Mouse (Mus musculus): ENCODE measurements around the gene Utf1.

The Utf1 gene

GRCm38 (mm10) chr7:139940476-139941209 lies 2.9 kb upstream of the Utf1 start:
- no peak for DNase-seq

GRCm38 (mm10) chr7:139944291-139945240 lies 977 bp downstream of the Utf1 start:
- DNase-seq, result no peak

DNA sequence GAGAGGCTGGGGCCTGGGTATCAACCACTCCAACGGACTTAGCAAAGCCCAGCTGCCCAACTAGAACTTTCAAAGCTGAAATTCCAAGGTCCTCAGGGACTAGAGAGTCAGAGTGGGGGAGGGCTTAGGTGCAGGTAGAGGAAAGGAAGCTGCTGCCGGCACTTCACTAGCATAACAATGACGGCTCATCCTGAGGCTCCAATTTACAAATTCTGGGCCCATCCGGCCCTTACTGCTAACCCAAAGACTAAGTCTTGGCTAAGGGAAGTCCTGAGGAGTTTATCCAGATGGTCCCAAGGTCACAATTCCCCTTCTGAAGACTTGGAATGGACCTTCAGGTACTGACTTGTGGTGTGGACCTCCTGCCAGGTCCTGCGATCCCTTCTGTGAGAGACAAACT lies 1.9 kb downstream of the Utf1 start:
- no peak for DNase-seq

DNA sequence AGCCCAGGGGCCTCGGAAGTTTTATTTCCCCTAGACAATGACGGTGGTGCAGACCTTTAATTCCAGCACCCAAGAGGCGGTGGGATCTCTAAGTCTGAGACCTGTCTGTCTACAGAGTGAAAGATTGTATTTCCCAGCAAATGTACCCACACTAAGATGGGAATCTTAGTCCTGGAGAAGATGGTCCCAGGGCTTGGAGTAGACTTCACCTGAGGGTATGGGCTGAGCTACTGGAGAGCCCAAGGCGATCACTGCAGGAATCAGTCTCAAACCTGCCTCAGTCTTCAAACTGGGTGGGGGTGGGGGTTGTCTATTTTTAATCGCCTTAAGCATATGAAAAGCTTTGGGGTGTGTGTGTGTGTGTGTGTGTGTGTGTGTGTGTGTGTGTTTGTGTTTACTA lies 2.4 kb downstream of the Utf1 start:
- DNase-seq, result no peak

DNA sequence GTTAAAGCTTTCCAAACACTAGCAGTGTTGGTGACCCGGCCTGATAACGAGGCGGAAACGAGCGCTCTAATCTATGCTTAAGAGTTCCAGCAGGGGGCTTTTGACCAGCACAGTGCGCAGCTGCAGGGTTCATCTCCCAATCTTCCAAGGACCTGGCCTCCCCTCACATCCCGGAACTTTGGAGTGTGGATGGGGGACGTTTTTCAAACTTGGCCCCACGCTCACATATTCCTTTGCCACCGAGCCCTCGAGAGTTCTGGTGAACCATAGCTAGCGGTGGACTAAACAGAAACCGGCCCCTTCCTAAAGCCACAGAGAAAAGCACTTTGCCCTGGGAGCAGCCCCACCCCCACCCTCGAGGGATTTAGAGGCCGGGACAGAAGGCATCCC lies 6.3 kb downstream of the Utf1 start:
- DNase-seq, result peak; percentile 45 to 57

- DNase-seq, result peak; percentile 55 to 61
Observed at GRCm38 (mm10) chr7:139950283-139950971, 6.8 kb downstream of the Utf1 start.

DNA sequence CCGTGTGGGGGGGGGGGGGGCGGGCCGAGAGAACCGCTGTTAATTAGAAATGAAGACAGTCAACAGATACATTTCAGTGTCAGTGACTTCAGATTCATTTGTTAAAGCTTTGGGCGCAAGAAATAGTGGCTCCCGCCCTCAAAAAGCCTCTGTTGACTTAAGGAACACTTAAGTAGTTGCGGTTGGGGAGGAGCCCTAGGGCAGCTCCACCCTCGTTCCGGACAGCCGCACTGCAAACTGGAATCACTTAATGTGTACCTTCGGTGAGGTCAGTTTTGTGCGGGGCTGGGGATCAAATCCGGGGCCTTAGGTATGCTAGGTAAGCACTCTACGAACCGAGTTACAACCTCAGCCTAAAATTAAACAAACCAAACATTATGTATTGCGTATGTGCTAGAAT lies 7.5 kb downstream of the Utf1 start:
- peak; percentile 67 to 76 for DNase-seq

- DNase-seq, result no peak
Observed at GRCm38 (mm10) chr7:139951991-139952633, 8.5 kb downstream of the Utf1 start.

DNA sequence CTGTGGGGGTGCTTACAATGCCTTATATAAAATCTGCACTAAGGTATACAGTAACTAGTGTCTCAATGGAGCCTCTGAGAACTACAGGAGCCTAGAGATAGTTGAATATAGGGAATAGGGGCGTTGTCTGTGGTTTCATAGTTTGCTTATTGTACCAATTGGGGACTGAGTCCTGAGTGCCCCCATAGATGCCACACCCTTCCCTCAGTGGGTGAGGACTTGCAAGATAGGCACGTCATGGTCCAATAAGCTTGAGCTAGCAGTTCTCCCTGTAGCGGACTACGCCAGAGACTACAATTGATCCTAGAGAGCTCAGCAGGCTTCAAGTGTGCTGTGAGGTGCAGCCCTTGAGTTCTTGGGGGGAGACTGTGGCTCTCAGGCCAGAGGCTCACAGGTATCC lies 11.9 kb downstream of the Utf1 start:
- no peak for DNase-seq

DNA sequence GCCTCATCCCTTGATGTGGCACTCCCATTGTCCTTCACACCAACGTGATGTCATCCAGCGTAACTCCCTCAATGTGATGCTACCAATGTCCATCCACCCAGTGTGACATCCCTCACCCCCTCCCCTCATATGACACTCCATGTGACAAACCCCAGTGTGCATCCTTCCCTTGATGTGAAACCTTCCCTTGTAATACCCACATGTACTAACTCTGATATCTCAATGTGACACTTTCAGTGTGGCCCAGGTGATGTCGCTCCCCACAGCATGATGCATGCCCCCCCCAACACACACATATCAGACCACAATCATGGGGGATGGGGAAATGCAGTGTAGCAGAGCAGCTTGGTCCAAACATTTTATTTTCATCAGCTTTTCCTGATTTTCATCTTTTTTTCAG lies 13.1 kb downstream of the Utf1 start:
- no peak for DNase-seq

GRCm38 (mm10) chr7:139957437-139957836 lies 13.8 kb downstream of the Utf1 start:
- DNase-seq, result no peak

- no peak for DNase-seq
Observed at GRCm38 (mm10) chr7:139957958-139958357, 14.4 kb downstream of the Utf1 start.

DNA sequence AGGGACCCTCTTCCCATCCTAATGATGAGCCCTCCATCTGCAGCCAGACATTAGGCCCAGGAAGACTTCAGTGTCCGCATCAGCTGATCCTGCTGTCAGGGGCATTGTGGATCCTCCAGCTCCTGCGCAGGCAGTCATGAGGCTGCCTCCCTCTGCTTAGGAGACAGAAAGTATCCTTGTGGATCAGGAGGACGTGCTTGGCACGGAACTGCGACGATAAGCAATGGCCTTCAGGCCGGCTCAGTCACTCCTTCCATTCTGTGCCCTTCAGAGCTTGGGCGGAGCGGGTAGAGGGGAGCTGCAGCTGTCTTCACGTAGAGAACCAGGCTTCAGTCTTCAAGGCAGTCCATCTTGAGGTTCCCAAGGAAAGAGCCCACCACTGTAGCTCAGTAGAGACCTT lies 17.6 kb downstream of the Utf1 start:
- DNase-seq, result no peak

DNA sequence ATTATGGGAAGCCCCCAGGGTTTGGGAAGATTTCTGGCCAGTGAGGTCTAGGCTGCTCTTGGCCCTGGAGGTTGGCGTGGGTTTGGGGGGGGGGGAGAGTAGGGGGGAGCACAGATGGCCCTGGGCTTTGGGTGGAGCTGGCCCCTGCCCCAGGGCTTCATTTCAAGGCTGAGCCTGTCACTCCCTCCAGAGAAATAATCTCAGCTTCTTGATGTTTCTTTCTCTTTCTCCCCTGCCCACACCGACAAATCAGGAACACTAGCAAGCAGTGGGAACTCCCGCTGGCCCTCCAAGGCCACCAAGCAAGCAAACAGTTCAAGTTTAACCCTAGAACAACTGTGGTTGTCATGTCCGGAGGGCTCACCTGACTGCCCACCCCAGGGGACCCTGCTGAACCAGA lies 20.2 kb downstream of the Utf1 start:
- DNase-seq, result no peak

- DNase-seq, result no peak
Observed at GRCm38 (mm10) chr7:139967175-139967574, 23.6 kb downstream of the Utf1 start.

GRCm38 (mm10) chr7:139968428-139968827 lies 24.8 kb downstream of the Utf1 start:
- no peak for DNase-seq

DNA sequence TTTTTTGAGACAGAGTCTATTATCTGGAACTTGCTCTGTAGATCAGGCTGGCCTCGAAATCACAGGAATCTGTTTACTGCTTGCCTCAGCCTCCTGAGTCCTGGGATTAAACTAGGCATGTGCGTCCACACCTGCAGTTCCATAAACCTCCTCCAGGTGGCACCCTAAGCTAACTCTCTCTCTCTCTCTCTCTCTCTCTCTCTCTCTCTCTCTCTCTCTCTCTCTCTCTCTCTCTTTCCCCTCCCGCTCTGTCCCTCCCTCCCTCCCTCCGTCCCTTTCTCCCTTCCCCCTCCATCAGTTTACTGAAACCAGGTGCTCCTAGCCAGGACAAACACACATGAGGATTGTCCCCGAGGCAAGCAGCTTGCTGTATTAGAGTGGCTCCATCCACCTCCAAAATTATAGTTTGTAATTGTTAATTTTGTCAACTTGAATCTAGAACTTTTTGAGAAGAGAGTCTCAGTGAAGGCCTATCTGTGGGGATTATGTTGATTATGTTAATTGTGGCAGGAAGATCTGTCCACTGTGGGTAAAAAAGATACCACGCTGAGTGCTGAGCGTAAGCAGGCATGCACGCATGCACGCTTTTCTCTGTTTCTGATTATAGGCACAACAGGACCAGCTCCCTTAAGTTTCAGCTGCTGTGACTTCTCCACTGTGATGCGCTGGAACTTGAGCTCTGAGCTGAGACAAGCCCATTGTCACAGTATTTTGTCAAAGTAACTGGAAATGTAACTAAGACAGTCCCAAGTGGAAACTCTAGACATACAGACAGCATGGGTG lies 25.9 kb downstream of the Utf1 start:
- DNase-seq, result peak; percentile 73

DNA sequence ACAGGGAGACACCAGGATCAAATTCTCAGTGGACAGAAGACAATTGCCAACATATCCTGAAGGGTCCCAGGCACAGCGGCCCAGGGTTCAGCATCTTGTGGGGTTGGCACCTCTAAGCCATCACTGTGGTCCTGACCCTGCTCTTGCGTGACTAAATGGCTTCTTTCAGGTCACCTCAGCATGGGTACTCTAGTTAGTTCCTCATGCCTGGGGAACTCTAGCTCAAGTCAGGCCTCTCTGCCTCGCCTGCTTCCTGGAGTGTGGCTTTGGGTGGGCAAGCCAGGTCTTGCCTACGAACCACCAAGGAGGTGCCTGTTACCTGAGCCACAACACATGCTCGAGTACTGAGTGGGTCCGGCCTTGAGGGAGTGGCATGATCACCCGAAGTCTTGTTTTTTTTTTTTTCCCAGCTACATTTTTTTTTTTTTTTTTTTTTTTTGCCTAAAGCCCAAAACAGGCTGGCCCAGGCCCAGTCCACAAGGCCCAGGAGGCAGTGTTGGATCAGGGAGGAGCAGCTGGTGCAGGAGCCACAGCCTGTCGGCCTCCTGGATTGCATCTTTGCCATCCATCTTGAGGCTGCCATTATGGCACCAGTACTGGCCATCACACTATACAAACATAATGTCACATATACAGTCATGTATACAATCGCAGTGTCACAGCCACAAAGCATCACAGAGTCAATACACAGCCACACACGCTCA lies 26.8 kb downstream of the Utf1 start:
- peak in 1 of 2 experiments; percentile 44 for DNase-seq

- no peak for DNase-seq
Observed at GRCm38 (mm10) chr7:139970979-139971378, 27.4 kb downstream of the Utf1 start.

- no peak for DNase-seq
Observed at GRCm38 (mm10) chr7:139971436-139971835, 27.8 kb downstream of the Utf1 start.

DNA sequence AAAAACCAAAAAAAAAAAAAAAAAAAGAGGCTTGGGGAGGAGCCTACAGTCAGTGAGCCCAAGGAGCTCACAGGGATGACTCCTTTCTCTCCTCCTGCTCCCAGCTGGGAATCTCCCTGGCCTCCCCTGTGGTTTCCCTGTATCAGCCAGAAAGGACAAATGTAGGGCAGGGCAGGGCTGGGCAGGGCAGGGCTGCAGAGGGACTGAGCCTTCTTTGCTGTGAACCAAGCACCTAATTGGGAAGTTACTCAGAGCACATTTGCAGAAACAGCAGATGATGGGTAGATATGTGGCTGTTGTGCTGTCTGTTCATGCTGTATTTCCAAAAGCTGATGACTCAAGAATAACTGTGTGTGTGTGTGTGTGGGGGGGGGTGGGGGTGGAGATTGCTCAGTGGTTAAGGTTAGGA lies 29.3 kb downstream of the Utf1 start:
- DNase-seq, result no peak
